Mouse (Mus musculus) spleen, postnatal 14 days (tissue): Measurements from ENCODE around the gene Mgst2.

Experiments used
- DNase-seq, 2 experiments: peaks; one replicate each; pipeline ENCODE4 v3.0.0; 2021 to 2022; ENCODE audit warnings: low spot score in 2 of 2

The Mgst2 gene

GRCm38 (mm10) chr3:51701281-51701751, 41.2 kb downstream of the Mgst2 start:
- DNase-seq, result peak; percentile 27 to 49

- no peak for DNase-seq
These were observed 41.8 kb downstream of the Mgst2 start for GRCm38 (mm10) chr3:51701950-51702349.

GRCm38 (mm10) chr3:51702701-51703286, 42.6 kb downstream of the Mgst2 start:
- no peak for DNase-seq

GRCm38 (mm10) chr3:51703478-51703877, 43.3 kb downstream of the Mgst2 start:
- no peak for DNase-seq

- DNase-seq, result no peak
These were observed 45.1 kb downstream of the Mgst2 start for GRCm38 (mm10) chr3:51705220-51705619.

- DNase-seq, result no peak
These were observed 48.2 kb downstream of the Mgst2 start for GRCm38 (mm10) chr3:51708375-51708745.

- peak; percentile 46 to 62 for DNase-seq
These were observed 48.7 kb downstream of the Mgst2 start for GRCm38 (mm10) chr3:51708746-51709411.

- no peak for DNase-seq
These were observed 52.2 kb downstream of the Mgst2 start for GRCm38 (mm10) chr3:51712382-51712781.

- no peak for DNase-seq
These were observed 53.1 kb downstream of the Mgst2 start for GRCm38 (mm10) chr3:51713233-51713632.

- no peak for DNase-seq
These were observed 54.3 kb downstream of the Mgst2 start for GRCm38 (mm10) chr3:51714469-51714868.

- no peak for DNase-seq
These were observed 57.3 kb downstream of the Mgst2 start for GRCm38 (mm10) chr3:51717455-51717854.

- DNase-seq, result no peak
These were observed 57.7 kb downstream of the Mgst2 start for GRCm38 (mm10) chr3:51717909-51718308.

GRCm38 (mm10) chr3:51719373-51719772, 59.2 kb downstream of the Mgst2 start:
- DNase-seq, result no peak

GRCm38 (mm10) chr3:51719982-51720381, 59.8 kb downstream of the Mgst2 start:
- DNase-seq, result no peak

GRCm38 (mm10) chr3:51726257-51726656, 66.1 kb downstream of the Mgst2 start:
- no peak for DNase-seq

- DNase-seq, result no peak
These were observed 67.3 kb downstream of the Mgst2 start for GRCm38 (mm10) chr3:51727487-51727886.

GRCm38 (mm10) chr3:51727968-51728367, 67.8 kb downstream of the Mgst2 start:
- no peak for DNase-seq

GRCm38 (mm10) chr3:51728456-51728855, 68.3 kb downstream of the Mgst2 start:
- no peak for DNase-seq

GRCm38 (mm10) chr3:51729109-51729918, 69.2 kb downstream of the Mgst2 start:
- DNase-seq, result no peak

GRCm38 (mm10) chr3:51730662-51731061, 70.5 kb downstream of the Mgst2 start:
- no peak for DNase-seq

- no peak for DNase-seq
These were observed 71.9 kb downstream of the Mgst2 start for GRCm38 (mm10) chr3:51731949-51732636.
